Mouse (Mus musculus): Measurements from ENCODE around the gene Ttc16.
A peak's percentile ranks its signal among the peaks of the same experiment; 100 is the strongest.

Gene Ttc16

GRCm38 (mm10) chr2:32779714-32780113 lies 4.3 kb upstream of the Ttc16 start:
- no peak for DNase-seq (ENCODE audit: low read depth, low spot score)

GRCm38 (mm10) chr2:32779131-32779530 lies 3.7 kb upstream of the Ttc16 start:
- no peak for DNase-seq (ENCODE audit: low read depth, low spot score)

DNA sequence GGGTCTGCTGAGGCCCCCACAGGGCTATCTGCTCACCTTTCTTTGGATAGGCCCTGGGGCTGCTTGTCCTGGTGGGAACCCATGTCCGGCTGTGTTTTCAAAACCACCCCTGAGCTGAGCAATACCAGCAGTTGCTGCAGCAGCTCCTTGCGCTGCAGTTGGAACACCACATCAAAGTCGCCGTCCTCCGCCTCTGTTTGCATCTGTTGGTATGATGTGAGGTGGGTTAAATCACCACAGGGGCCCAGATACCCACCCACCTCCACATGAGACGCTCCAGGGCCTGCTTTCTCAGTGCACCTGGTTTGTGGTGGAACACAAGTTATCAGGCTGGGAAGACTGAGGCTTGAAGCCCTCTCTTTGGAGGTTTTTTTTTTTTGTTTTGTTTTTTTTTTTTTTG lies 2.6 kb upstream of the Ttc16 start:
- DNase-seq (ENCODE audit: low read depth, low spot score), result no peak

GRCm38 (mm10) chr2:32776192-32776591 lies 759 bp upstream of the Ttc16 start:
- no peak for DNase-seq (ENCODE audit: low read depth, low spot score)

GRCm38 (mm10) chr2:32772626-32773279 lies 2.7 kb downstream of the Ttc16 start:
- no peak for DNase-seq (ENCODE audit: low read depth, low spot score)

DNA sequence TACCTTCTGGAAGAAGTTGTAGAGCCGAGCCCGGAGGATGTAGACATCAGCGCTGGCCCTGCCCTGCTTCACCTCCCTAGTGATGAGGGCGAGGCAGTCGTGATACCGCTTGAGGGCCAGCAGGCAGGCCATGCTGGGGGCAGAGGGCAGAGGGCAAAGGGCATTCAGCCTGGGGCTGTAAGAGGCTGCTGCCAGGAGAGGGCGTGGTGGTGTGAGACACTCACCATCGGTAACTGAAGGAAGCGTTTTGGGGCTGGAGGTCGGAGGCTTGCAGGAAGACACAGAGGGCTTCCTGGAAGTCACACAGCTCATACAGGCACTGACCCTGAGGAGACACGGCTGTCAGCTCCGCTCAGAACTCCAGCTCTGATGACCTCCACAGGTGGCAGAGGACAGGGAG lies 3.5 kb downstream of the Ttc16 start:
- DNase-seq (ENCODE audit: low read depth, low spot score), result no peak

DNA sequence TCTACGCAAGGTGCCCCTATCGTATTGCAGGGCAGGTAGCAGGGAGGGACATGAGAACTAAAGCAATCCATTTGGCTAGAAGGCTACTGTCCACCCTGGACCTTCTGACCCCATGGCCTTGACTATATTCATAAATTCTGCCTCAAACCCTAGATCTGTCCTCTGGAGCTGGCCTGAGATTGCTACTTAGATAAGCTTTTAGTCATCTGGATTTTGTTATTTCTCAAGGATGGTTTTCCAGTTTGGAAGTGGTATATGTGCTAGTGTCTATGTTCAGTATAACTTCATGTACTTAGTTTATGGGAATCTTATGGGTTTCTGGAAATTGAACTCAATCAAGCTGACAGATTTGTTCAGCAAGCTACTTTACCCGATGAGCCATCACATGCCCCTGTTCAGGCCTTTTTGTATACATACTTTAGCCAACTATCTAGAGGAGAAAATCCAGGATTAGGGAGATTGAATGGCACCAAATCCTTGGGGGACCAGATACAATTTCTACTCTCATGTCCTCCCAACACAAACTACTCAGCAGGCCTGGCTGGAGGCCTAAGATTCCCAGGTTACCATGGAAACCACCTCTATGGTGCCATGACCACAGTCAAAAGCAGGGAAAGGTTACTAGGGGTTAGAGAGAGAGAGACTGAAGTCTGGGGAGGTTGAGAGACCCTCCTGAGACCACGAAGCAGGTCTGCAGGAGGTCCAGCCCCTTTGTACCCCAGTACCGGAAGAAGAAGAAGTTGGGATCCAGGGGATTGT lies 5.9 kb downstream of the Ttc16 start:
- no peak for DNase-seq (ENCODE audit: low read depth, low spot score)

- no peak for DNase-seq (ENCODE audit: low read depth, low spot score)
These were observed 6.7 kb downstream of the Ttc16 start for GRCm38 (mm10) chr2:32768661-32769285.

- no peak for DNase-seq (ENCODE audit: low read depth, low spot score)
These were observed 8.2 kb downstream of the Ttc16 start for GRCm38 (mm10) chr2:32767241-32767640.

DNA sequence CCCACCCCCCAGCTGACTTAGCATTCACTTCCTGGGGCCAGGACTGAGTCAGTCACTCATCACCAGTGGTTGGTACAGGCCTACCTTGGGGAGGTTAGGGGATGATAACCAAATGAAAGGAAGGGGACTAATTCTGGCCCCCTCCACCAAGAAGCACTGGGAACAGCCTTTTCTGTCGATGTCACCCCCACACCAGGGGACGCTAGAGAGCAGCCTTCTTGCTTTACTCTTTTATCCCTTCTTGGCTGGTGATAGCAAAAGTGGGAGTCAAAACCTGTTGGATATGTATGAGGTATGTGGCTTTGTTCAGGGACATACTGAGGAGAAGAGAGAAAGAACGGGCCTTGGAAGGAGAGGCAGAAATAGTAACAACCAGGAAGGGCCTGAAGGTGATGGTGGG lies 12.1 kb downstream of the Ttc16 start:
- DNase-seq (ENCODE audit: low read depth, low spot score), result no peak

- DNase-seq (ENCODE audit: low read depth, low spot score), result no peak
These were observed 13.6 kb downstream of the Ttc16 start for GRCm38 (mm10) chr2:32761859-32762258.

DNA sequence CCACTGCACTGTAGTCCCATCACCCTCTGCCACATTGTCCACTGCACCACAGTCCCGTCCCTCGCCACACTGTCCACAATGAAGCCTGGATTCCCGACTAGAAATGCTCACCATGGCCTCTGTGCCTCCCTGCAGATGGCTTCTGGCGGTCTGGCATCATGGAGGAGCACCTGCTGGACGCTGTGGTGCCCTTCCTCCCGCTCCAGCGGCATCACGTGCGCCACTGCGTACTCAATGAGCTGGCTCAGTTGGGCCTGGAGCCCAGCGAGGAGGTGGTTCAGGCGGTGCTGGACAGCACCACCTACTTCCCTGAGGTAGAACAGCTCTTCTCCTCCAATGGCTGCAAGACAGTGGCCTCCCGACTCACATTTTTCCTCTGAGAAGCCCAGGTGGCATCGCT lies 14.1 kb downstream of the Ttc16 start:
- no peak for DNase-seq (ENCODE audit: low read depth, low spot score)

- DNase-seq (ENCODE audit: low read depth, low spot score), result no peak
These were observed 16.4 kb downstream of the Ttc16 start for GRCm38 (mm10) chr2:32759001-32759400.

DNA sequence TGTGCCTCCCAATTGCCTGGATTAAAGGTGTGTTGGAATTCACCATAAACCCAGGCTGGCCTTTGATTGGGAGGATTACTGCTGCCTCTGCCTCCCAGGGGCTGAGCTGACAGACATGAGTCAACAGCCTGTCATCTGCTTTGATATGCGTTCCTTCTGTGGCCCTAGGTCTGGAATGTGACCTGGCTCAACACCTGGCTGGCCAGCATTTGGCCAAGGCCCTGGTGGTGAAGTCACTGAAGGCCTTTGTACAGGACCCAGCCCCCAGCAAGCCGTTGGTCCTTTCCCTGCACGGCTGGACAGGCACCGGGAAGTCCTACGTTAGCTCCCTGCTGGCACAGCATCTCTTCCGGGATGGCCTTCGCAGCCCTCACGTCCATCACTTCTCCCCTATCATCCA lies 16.9 kb downstream of the Ttc16 start:
- DNase-seq (ENCODE audit: low read depth, low spot score), result no peak

- DNase-seq (ENCODE audit: low read depth, low spot score), result peak; percentile 89
These were observed 18.2 kb downstream of the Ttc16 start, which contains the start of gene Tor2a for GRCm38 (mm10) chr2:32757056-32757845. Tor2a (plus strand) TSS chr2:32757234.

DNA sequence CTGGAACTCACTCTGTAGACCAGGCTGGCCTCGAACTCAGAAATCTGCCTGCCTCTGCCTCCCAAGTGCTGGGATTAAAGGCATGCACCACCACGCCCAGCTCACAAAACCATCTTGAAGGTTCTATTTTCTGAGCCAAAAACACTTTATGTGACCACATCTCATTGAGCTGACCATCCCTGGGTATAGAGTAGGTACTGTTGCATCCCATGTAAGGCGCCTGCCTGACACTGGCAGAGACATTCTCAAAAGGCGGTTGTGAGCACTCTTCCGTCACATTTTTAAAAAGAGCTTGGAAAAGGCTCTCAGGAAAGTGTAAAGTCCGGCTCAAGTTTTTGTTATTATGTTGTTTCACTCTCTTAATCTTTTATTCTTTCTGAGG lies 18.8 kb downstream of the Ttc16 start:
- no peak for DNase-seq (ENCODE audit: low read depth, low spot score)

DNA sequence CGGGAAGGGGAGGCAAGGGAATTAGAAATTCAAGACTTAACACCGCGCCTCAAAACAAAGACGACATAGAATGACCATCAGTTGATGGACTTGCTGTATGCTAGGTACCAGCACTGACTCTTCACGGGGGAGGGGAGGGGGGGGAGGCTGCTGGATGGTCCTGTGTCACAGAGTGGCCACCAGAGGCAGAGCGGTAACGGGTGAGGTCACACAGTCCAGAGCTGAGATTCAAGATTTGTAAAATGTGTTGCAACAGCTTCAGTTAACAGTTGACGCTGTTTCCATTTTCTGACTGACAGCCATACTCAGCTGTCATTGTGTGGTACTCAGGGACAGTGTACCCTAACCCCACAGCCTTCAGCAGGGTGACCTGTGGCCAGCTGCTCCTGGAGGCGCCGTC lies 23.3 kb downstream of the Ttc16 start:
- DNase-seq (ENCODE audit: low read depth, low spot score), result no peak

DNA sequence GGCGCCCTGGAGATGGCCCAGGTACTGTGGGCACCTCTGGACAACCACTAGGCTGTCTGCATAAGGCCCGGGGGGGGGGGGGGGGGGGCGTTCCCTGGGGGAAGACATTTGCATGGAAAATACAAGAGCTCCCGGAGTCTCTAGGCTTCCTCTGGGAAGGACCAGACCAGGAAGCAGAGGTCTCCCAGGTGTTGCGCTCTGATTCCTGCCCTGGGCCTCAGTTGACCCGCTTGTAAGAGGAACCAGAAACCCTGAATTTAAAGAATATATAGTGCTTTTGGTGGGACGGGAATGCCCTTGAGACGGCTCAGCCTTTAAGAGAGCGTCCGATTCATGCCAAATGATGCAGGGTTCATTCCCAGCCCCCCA lies 23.8 kb downstream of the Ttc16 start:
- no peak for DNase-seq (ENCODE audit: low read depth, low spot score)

GRCm38 (mm10) chr2:32750887-32751664 lies 24.4 kb downstream of the Ttc16 start:
- DNase-seq (ENCODE audit: low read depth, low spot score), result peak; percentile 71

DNA sequence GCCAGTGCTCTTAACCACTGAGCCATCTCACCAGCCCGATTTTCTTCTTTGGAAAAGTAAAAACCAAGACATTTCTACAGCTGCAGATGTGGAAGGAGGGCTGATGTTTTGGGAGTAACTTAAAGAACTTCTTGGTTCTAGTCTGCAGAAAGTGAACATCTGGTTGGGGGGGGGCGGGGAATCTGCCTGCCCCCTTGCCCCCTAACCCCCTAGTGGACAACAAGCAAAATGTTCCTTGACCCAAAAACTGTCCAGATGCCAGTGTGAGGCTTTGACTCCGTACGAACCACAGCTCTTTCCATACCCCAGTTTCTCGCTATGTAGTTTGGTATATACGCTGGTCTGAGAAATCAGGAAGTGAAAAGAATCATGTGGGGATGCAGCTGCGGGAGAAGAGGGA lies 25.2 kb downstream of the Ttc16 start:
- no peak for DNase-seq (ENCODE audit: low read depth, low spot score)

- DNase-seq (ENCODE audit: low read depth, low spot score), result no peak
These were observed 26.4 kb downstream of the Ttc16 start for GRCm38 (mm10) chr2:32749082-32749481.

Data from retina, adult 2 months (tissue).